Mouse (Mus musculus) cerebellum, postnatal 4 days (tissue): ENCODE measurements around the gene 1700013G24Rik.
"Not testable (repeated sequence)": the region's sequence is repeated elsewhere in the genome, so short reads cannot be mapped to it uniquely, and the experiment has no call there.

Experiments
- DNase-seq, 2 experiments: peaks; one replicate each; pipeline ENCODE4 v3.0.0; 2022; ENCODE audit warnings: low spot score in 2 of 2, mixed read lengths in 1 of 2

1700013G24Rik gene

GRCm38 (mm10) chr4:137453234-137453767, at the start of gene 1700013G24Rik:
Gene 1700013G24Rik (plus strand): TSS chr4:137453284.
- no peak for DNase-seq

GRCm38 (mm10) chr4:137405571-137405970, 47.5 kb upstream of the 1700013G24Rik start:
- DNase-seq, result no peak

GRCm38 (mm10) chr4:137409691-137410090, 43.4 kb upstream of the 1700013G24Rik start, which contains the start of gene Cela3a:
Gene Cela3a (minus strand): TSS chr4:137409791.
- DNase-seq, result no peak

- not testable (repeated sequence) for DNase-seq
Measured at GRCm38 (mm10) chr4:137412185-137412709, 40.8 kb upstream of the 1700013G24Rik start.

- DNase-seq, result no peak
Measured at GRCm38 (mm10) chr4:137414936-137415335, 38.1 kb upstream of the 1700013G24Rik start.

- no peak for DNase-seq
Measured at GRCm38 (mm10) chr4:137417712-137418564, 35.1 kb upstream of the 1700013G24Rik start.

GRCm38 (mm10) chr4:137430502-137430901, 22.6 kb upstream of the 1700013G24Rik start, which contains the start of gene Cela3b:
Gene Cela3b (minus strand): TSS chr4:137430540.
- no peak for DNase-seq

- not testable (repeated sequence) for DNase-seq
Measured at GRCm38 (mm10) chr4:137432700-137433550, 20.2 kb upstream of the 1700013G24Rik start.

GRCm38 (mm10) chr4:137436979-137437669, 16.0 kb upstream of the 1700013G24Rik start:
- no peak for DNase-seq

- DNase-seq, result no peak
Measured at GRCm38 (mm10) chr4:137438842-137439241, 14.2 kb upstream of the 1700013G24Rik start.

GRCm38 (mm10) chr4:137441332-137441731, 11.8 kb upstream of the 1700013G24Rik start:
- no peak for DNase-seq

- peak; percentile 67 to 83 for DNase-seq
Measured at GRCm38 (mm10) chr4:137443625-137444024, 9.5 kb upstream of the 1700013G24Rik start.

- DNase-seq, result no peak
Measured at GRCm38 (mm10) chr4:137445881-137446280, 7.2 kb upstream of the 1700013G24Rik start.

- no peak for DNase-seq
Measured at GRCm38 (mm10) chr4:137447363-137448196, 5.5 kb upstream of the 1700013G24Rik start.

GRCm38 (mm10) chr4:137448197-137448596, 4.9 kb upstream of the 1700013G24Rik start:
- peak in 1 of 2 experiments; percentile 67 for DNase-seq

GRCm38 (mm10) chr4:137448641-137449040, 4.4 kb upstream of the 1700013G24Rik start:
- no peak for DNase-seq

- no peak for DNase-seq
Measured at GRCm38 (mm10) chr4:137449132-137449531, 4.0 kb upstream of the 1700013G24Rik start.

GRCm38 (mm10) chr4:137449715-137450114, 3.4 kb upstream of the 1700013G24Rik start:
- DNase-seq, result no peak

- DNase-seq, result no peak
Measured at GRCm38 (mm10) chr4:137452190-137452589, 894 bp upstream of the 1700013G24Rik start.

GRCm38 (mm10) chr4:137454582-137454981, 1.5 kb downstream of the 1700013G24Rik start:
- no peak for DNase-seq
